Mouse (Mus musculus): ENCODE measurements around the gene Moap1.

Moap1 gene

GRCm38 (mm10) chr12:102710851-102711375, 32.5 kb downstream of the Moap1 start:
- in situ Hi-C loops (cut with MboI; ENCODE audit: unreplicated experiment in 2 of 2) = no loop called here

GRCm38 (mm10) chr12:102709896-102710295, 33.6 kb downstream of the Moap1 start:
- in situ Hi-C loops (cut with MboI; ENCODE audit: unreplicated experiment in 2 of 2) = loop anchor here (5.0 kb wide), 4 partner anchors 63 to 183 kb away; no protein-coding TSS in a partner anchor

- in situ Hi-C loops (cut with MboI; ENCODE audit: unreplicated experiment in 2 of 2) = loop anchor here (5.0 kb wide), 4 partner anchors 61 to 181 kb away; no protein-coding TSS in a partner anchor
These were observed 35.2 kb downstream of the Moap1 start for GRCm38 (mm10) chr12:102708220-102708619.

GRCm38 (mm10) chr12:102706833-102707463, 36.5 kb downstream of the Moap1 start:
- in situ Hi-C loops (cut with MboI; ENCODE audit: unreplicated experiment in 2 of 2) = loop anchor here (5.0 kb wide), 4 partner anchors 60 to 180 kb away; no protein-coding TSS in a partner anchor

GRCm38 (mm10) chr12:102705906-102706640, 37.4 kb downstream of the Moap1 start:
- in situ Hi-C loops (cut with MboI; ENCODE audit: unreplicated experiment in 2 of 2) = loop anchor here (5.0 kb wide), 4 partner anchors 59 to 179 kb away; no protein-coding TSS in a partner anchor

GRCm38 (mm10) chr12:102705216-102705871, 38.1 kb downstream of the Moap1 start:
- in situ Hi-C loops (cut with MboI; ENCODE audit: unreplicated experiment in 2 of 2) = loop anchor here (5.0 kb wide), 4 partner anchors 58 to 178 kb away; no protein-coding TSS in a partner anchor

- in situ Hi-C loops (cut with MboI; ENCODE audit: unreplicated experiment in 2 of 2) = loop anchor here (5.0 kb wide), 4 partner anchors 57 to 177 kb away; no protein-coding TSS in a partner anchor
These were observed 38.8 kb downstream of the Moap1 start, which contains the start of gene Itpk1 for GRCm38 (mm10) chr12:102704457-102705198. Gene Itpk1 (minus strand): TSS chr12:102704930.

- in situ Hi-C loops (cut with MboI; ENCODE audit: unreplicated experiment in 2 of 2) = no loop called here
These were observed 39.5 kb downstream of the Moap1 start for GRCm38 (mm10) chr12:102703921-102704408.

GRCm38 (mm10) chr12:102703441-102703840, 40.0 kb downstream of the Moap1 start:
- in situ Hi-C loops (cut with MboI; ENCODE audit: unreplicated experiment in 2 of 2) = no loop called here

GRCm38 (mm10) chr12:102703111-102703412, 40.4 kb downstream of the Moap1 start:
- in situ Hi-C loops (cut with MboI; ENCODE audit: unreplicated experiment in 2 of 2) = no loop called here

GRCm38 (mm10) chr12:102702356-102703110, 40.9 kb downstream of the Moap1 start:
- in situ Hi-C loops (cut with MboI; ENCODE audit: unreplicated experiment in 2 of 2) = no loop called here

GRCm38 (mm10) chr12:102701691-102702207, 41.7 kb downstream of the Moap1 start:
- in situ Hi-C loops (cut with MboI; ENCODE audit: unreplicated experiment in 2 of 2) = no loop called here

GRCm38 (mm10) chr12:102700453-102700852, 43.0 kb downstream of the Moap1 start:
- in situ Hi-C loops (cut with MboI; ENCODE audit: unreplicated experiment in 2 of 2) = no loop called here

GRCm38 (mm10) chr12:102699156-102699555, 44.3 kb downstream of the Moap1 start:
- in situ Hi-C loops (cut with MboI; ENCODE audit: unreplicated experiment in 2 of 2) = no loop called here

GRCm38 (mm10) chr12:102698089-102698684, 45.3 kb downstream of the Moap1 start:
- in situ Hi-C loops (cut with MboI; ENCODE audit: unreplicated experiment in 2 of 2) = no loop called here

GRCm38 (mm10) chr12:102697381-102697780, 46.1 kb downstream of the Moap1 start:
- in situ Hi-C loops (cut with MboI; ENCODE audit: unreplicated experiment in 2 of 2) = no loop called here

GRCm38 (mm10) chr12:102696635-102697354, 46.7 kb downstream of the Moap1 start:
- in situ Hi-C loops (cut with MboI; ENCODE audit: unreplicated experiment in 2 of 2) = no loop called here

Measured in v-Abl transformed pro-B cells (cell line).